In the genomic region with DNA sequence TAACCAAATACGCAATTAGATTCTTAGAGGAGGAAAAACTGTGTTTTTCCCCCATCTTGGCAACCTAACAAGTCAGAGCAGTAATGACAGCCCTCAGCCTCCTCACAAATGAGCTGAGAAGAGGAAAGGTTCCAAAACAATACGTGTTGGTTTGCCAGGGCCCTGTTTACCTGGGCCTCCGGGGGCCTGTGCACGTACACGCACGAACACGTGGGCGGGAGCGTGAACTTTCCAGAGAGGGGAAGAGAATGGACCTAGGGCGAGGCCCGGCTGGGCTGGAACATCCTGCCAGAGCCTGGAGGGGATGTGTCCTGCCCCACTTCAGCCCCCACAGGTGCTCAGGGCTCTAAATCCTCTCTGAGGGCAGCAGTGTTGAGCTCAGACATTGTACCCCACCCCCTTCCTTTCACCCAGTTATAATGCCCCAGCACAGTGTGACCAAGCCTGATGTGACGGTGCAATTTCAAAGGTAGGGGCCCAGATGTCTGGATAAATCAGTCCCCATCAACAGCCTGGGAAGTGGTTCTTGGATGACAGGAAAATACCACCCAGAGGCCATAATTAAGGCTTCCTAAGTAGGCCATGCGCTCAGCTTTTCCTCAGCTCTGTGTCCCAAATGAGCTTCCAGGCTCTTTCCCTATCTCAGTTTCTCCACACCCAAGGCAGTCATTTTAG, we compare ENCODE assay signal across 9 mouse cellular contexts. TPM values are rescaled to one million over a fixed set of nuclear protein-coding genes. Genes with fewer than 3 reads are reported as not detected.
DNase-seq lines count a peak whose midpoint lies in the region; ATAC-seq and TF ChIP-seq lines count a peak whose summit lies in the region.
"Had no signal": no experiment of that assay in that cellular context is flagged by ENCODE, and none has a peak within 500 bp of the region (broad histone marks: within the 10 kb centered on the region; RNA-seq: fewer than 3 reads in every experiment).

No protein-coding gene starts in this region.

- H3K9me3 ChIP-seq in neural tube, embryonic 12.5 days, result no peaks in the 10 kb centered on the region
- H3K9me3 ChIP-seq in neural tube, embryonic 15.5 days (replicated peaks), result no peaks in the 10 kb centered on the region
- no peaks in the 10 kb centered on the region for H3K9me3 ChIP-seq in hindbrain, embryonic 15.5 days
- H3K9me3 ChIP-seq in stomach, postnatal 0 days (ENCODE audit: control insufficient read depth, low read length), result no peaks in the 10 kb centered on the region

- peaks cover 7% of the 10 kb centered on the region for H3K4me1 ChIP-seq in neural tube, embryonic 12.5 days
- H3K4me1 ChIP-seq in neural tube, embryonic 15.5 days, result peaks cover 12% of the 10 kb centered on the region
- peaks cover 11% of the 10 kb centered on the region for H3K4me1 ChIP-seq in hindbrain, embryonic 15.5 days (replicated peaks)
- H3K4me1 ChIP-seq in stomach, postnatal 0 days (replicated peaks; ENCODE audit: control insufficient read depth, insufficient read depth), result peaks cover 7% of the 10 kb centered on the region; the same call in 1 of the 2 replicates

- no peak overlapping the region for H3K4me2 ChIP-seq in neural tube, embryonic 12.5 days (replicated peaks)
- H3K4me2 ChIP-seq in neural tube, embryonic 15.5 days, result no peak overlapping the region
- no peak overlapping the region for H3K4me2 ChIP-seq in hindbrain, embryonic 15.5 days
- H3K4me2 ChIP-seq in stomach, postnatal 0 days (replicated peaks; ENCODE audit: low read depth), result no peak overlapping the region

- DNase-seq in gastrocnemius, postnatal 25 days, result peak; percentile 48
- DNase-seq in gastrocnemius, postnatal 10 days, result no peak
- DNase-seq in stomach, postnatal 0 days (ENCODE audit: low spot score), result peak; percentile 67
- no peak for DNase-seq in kidney, adult 11 months
- no peak for DNase-seq in layer of hippocampus, adult 2 months (ENCODE audit: low spot score in 2 of 2)

- no peak for TF ChIP-seq CTCF in stomach, postnatal 0 days (IDR thresholded peaks at IDR 0.05; ENCODE audit: low read depth)
- TF ChIP-seq CTCF in layer of hippocampus, adult 2 months (conservative IDR thresholded peaks at IDR 0.05), result no peak

- H3K4me3 ChIP-seq in neural tube, embryonic 12.5 days, result no peak overlapping the region
- H3K4me3 ChIP-seq in neural tube, embryonic 15.5 days (replicated peaks), result no peak overlapping the region
- no peak overlapping the region for H3K4me3 ChIP-seq in hindbrain, embryonic 15.5 days
- no peak overlapping the region for H3K4me3 ChIP-seq in stomach, postnatal 0 days (ENCODE audit: low read depth, low read length)
- no peak overlapping the region for H3K4me3 ChIP-seq in layer of hippocampus, adult 2 months
- H3K4me3 ChIP-seq: erythroblast, embryonic 14.5 days had no signal

- H3K27ac ChIP-seq in neural tube, embryonic 12.5 days, result no peak overlapping the region
- H3K27ac ChIP-seq in neural tube, embryonic 15.5 days (replicated peaks), result no peak overlapping the region
- H3K27ac ChIP-seq in hindbrain, embryonic 15.5 days (replicated peaks), result no peak overlapping the region
- H3K27ac ChIP-seq in stomach, postnatal 0 days (replicated peaks), result peak overlapping the region; percentile 75
- no peak overlapping the region for H3K27ac ChIP-seq in layer of hippocampus, adult 2 months

- whole genome bisulfite sequencing in neural tube, embryonic 12.5 days, result 60% methylated on average over 13 of the region's 13 CpGs
- 63% methylated on average over 13 of the region's 13 CpGs for WGBS in neural tube, embryonic 15.5 days
- 56% methylated on average over 13 of the region's 13 CpGs for WGBS in hindbrain, embryonic 15.5 days
- whole genome bisulfite sequencing in stomach, postnatal 0 days, result 50% methylated on average over 13 of the region's 13 CpGs

- H3K36me3 ChIP-seq in neural tube, embryonic 12.5 days, result no peaks in the 10 kb centered on the region
- H3K36me3 ChIP-seq in neural tube, embryonic 15.5 days, result no peaks in the 10 kb centered on the region
- no peaks in the 10 kb centered on the region for H3K36me3 ChIP-seq in hindbrain, embryonic 15.5 days
- no peaks in the 10 kb centered on the region for H3K36me3 ChIP-seq in stomach, postnatal 0 days (ENCODE audit: control insufficient read depth, insufficient read depth, low read length)

- H3K27me3 ChIP-seq in neural tube, embryonic 12.5 days (replicated peaks), result no peaks in the 10 kb centered on the region
- no peaks in the 10 kb centered on the region for H3K27me3 ChIP-seq in neural tube, embryonic 15.5 days (replicated peaks)
- no peaks in the 10 kb centered on the region for H3K27me3 ChIP-seq in hindbrain, embryonic 15.5 days
- H3K27me3 ChIP-seq in stomach, postnatal 0 days (ENCODE audit: control insufficient read depth, insufficient read depth, low read length), result no peaks in the 10 kb centered on the region

- TF ChIP-seq EP300 in stomach, postnatal 0 days (optimal IDR thresholded peaks at IDR 0.05), result no peak

- peak overlapping the region; percentile 26; the same call in 1 of the 2 replicates for H3K9ac ChIP-seq in neural tube, embryonic 12.5 days
- no peak overlapping the region for H3K9ac ChIP-seq in neural tube, embryonic 15.5 days (replicated peaks)
- no peak overlapping the region for H3K9ac ChIP-seq in hindbrain, embryonic 15.5 days
- H3K9ac ChIP-seq in stomach, postnatal 0 days (ENCODE audit: low read length), result 0 out of 2 replicates have a peak overlapping the region, but pooled peaks have one; percentile 1

- no peak for ATAC-seq in neural tube, embryonic 12.5 days (ENCODE audit: low FRiP score, low read depth)
- ATAC-seq in neural tube, embryonic 15.5 days (ENCODE audit: low FRiP score), result no peak
- 0 out of 2 replicates have a peak, but pooled peaks have one; percentile 15 for ATAC-seq in hindbrain, embryonic 15.5 days (ENCODE audit: low FRiP score, low read depth)
- ATAC-seq in stomach, postnatal 0 days (ENCODE audit: low FRiP score, low TSS enrichment), result peak; percentile 38

RNA-seq across cellular contexts. Expression of a gene that starts 53.4 kb away (rescaled TPM):
- total RNA-seq in gastrocnemius, postnatal 25 days (2021), result 1 to 10 TPM; 5.1 to 6.0 TPM
- 10 to 100 TPM; 16.3 to 22.4 TPM for total RNA-seq in gastrocnemius, postnatal 10 days (2021)
- polyA plus RNA-seq in neural tube, embryonic 12.5 days (2016; fragmentation: Nextera tagmentation; extraction: Ambion mirVana), result 35.4 and 38.2 TPM in 2 replicates
- polyA plus RNA-seq in neural tube, embryonic 15.5 days (2015; fragmentation: Nextera tagmentation; extraction: Ambion mirVana), result 20.5 and 20.8 TPM in 2 replicates
- polyA plus RNA-seq in hindbrain, embryonic 15.5 days (2015; fragmentation: Nextera tagmentation; extraction: Ambion mirVana), result 26.2 and 26.8 TPM in 2 replicates
- polyA plus RNA-seq in stomach, postnatal 0 days (2015; fragmentation: Nextera tagmentation; extraction: Ambion mirVana), result 5.0 and 5.1 TPM in 2 replicates
- total RNA-seq in layer of hippocampus, adult 2 months (2021), result 10 to 100 TPM; 13.4 to 13.6 TPM

Comparison
In these comparisons a context has a peak if more than half of its experiments do, and no peak if none do; other contexts are left out.
1. DNase-seq: peak in gastrocnemius, postnatal 25 days (single experiment) and stomach, postnatal 0 days (single experiment); none in gastrocnemius, postnatal 10 days (single experiment), kidney, adult 11 months (single experiment) and layer of hippocampus, adult 2 months (0 of 2).
2. H3K9ac ChIP-seq: peak in neural tube, embryonic 12.5 days (single experiment) and stomach, postnatal 0 days (single experiment); none in neural tube, embryonic 15.5 days (single experiment) and hindbrain, embryonic 15.5 days (single experiment).
3. ATAC-seq: peak in hindbrain, embryonic 15.5 days (single experiment) and stomach, postnatal 0 days (single experiment); none in neural tube, embryonic 12.5 days (single experiment) and neural tube, embryonic 15.5 days (single experiment).